In genomic region chr19:7217926-7218267, GRCm38 (mm10) we compare ENCODE assay signal across 8 mouse cellular contexts. TPM values are rescaled to one million over a fixed set of nuclear protein-coding genes. Genes with fewer than 3 reads are reported as not detected.
DNase-seq lines count a peak whose midpoint lies in the region; ATAC-seq and TF ChIP-seq lines count a peak whose summit lies in the region.

No protein-coding gene starts in this region.

- no peak overlapping the region for H3K27ac ChIP-seq in lung, postnatal 0 days (ENCODE audit: low read length)
- H3K27ac ChIP-seq in forebrain, embryonic 13.5 days: peak overlapping the region; percentile 67
- peak overlapping the region; percentile 67 for H3K27ac ChIP-seq in liver, embryonic 13.5 days
- no peak overlapping the region for H3K27ac ChIP-seq in stomach, embryonic 15.5 days

- no peaks in the 10 kb centered on the region; the same call in 1 of the 2 replicates for H3K36me3 ChIP-seq in lung, postnatal 0 days (ENCODE audit: insufficient read depth, low read length)
- peaks cover 30% of the 10 kb centered on the region for H3K36me3 ChIP-seq in forebrain, embryonic 13.5 days (ENCODE audit: poor library complexity, severe bottlenecking)
- H3K36me3 ChIP-seq in liver, embryonic 13.5 days: peaks cover 36% of the 10 kb centered on the region
- H3K36me3 ChIP-seq in stomach, embryonic 15.5 days: peaks cover 17% of the 10 kb centered on the region

- TF ChIP-seq EP300 in lung, postnatal 0 days (IDR thresholded peaks at IDR 0.05): no peak

- no peak for DNase-seq in lung, postnatal 0 days (ENCODE audit: low spot score)
- no peak for DNase-seq in lung, postnatal 10 days
- DNase-seq in liver, embryonic 13.5 days: no peak
- DNase-seq in gastrocnemius, adult 8-10 months (ENCODE audit: low spot score in 2 of 2): no peak
- DNase-seq in T-cell, adult 2 months (ENCODE audit: low spot score): no peak

- H3K4me2 ChIP-seq in lung, postnatal 0 days (replicated peaks; ENCODE audit: low read depth, low read length): peak overlapping the region; percentile 78
- peak overlapping the region; percentile 82 for H3K4me2 ChIP-seq in forebrain, embryonic 13.5 days
- H3K4me2 ChIP-seq in liver, embryonic 13.5 days: peak overlapping the region; percentile 88
- H3K4me2 ChIP-seq in stomach, embryonic 15.5 days: peak overlapping the region; percentile 51

- H3K4me3 ChIP-seq in lung, postnatal 0 days (ENCODE audit: low read depth, low read length): peak overlapping the region; percentile 90; the same call in 1 of the 2 replicates
- H3K4me3 ChIP-seq in forebrain, embryonic 13.5 days: peak overlapping the region; percentile 79
- peak overlapping the region; percentile 86 for H3K4me3 ChIP-seq in liver, embryonic 13.5 days (replicated peaks)
- peak overlapping the region; percentile 85 for H3K4me3 ChIP-seq in stomach, embryonic 15.5 days (replicated peaks)

- no peaks in the 10 kb centered on the region for H3K27me3 ChIP-seq in lung, postnatal 0 days (replicated peaks; ENCODE audit: insufficient read depth, low read length)
- H3K27me3 ChIP-seq in forebrain, embryonic 13.5 days: no peaks in the 10 kb centered on the region
- no peaks in the 10 kb centered on the region for H3K27me3 ChIP-seq in liver, embryonic 13.5 days
- H3K27me3 ChIP-seq in stomach, embryonic 15.5 days (replicated peaks): no peaks in the 10 kb centered on the region

- 8% methylated on average over 6 of the region's 6 CpGs for whole genome bisulfite sequencing in lung, postnatal 0 days
- WGBS in forebrain, embryonic 13.5 days: 7% methylated on average over 6 of the region's 6 CpGs
- 5% methylated on average over 6 of the region's 6 CpGs for WGBS in liver, embryonic 13.5 days (ENCODE audit: insufficient replicate concordance)
- 7% methylated on average over 6 of the region's 6 CpGs for WGBS in stomach, embryonic 15.5 days

- H3K4me1 ChIP-seq in lung, postnatal 0 days (ENCODE audit: insufficient read depth, low read depth, low read length): peaks cover 17% of the 10 kb centered on the region; the same call in 1 of the 2 replicates
- H3K4me1 ChIP-seq in forebrain, embryonic 13.5 days: peaks cover 34% of the 10 kb centered on the region
- peaks cover 41% of the 10 kb centered on the region for H3K4me1 ChIP-seq in liver, embryonic 13.5 days (replicated peaks)
- peaks cover 27% of the 10 kb centered on the region for H3K4me1 ChIP-seq in stomach, embryonic 15.5 days

- no peaks in the 10 kb centered on the region for H3K9me3 ChIP-seq in lung, postnatal 0 days (ENCODE audit: low read length)
- H3K9me3 ChIP-seq in forebrain, embryonic 13.5 days (replicated peaks): no peaks in the 10 kb centered on the region
- no peaks in the 10 kb centered on the region for H3K9me3 ChIP-seq in liver, embryonic 13.5 days (replicated peaks)
- no peaks in the 10 kb centered on the region for H3K9me3 ChIP-seq in stomach, embryonic 15.5 days

- TF ChIP-seq CTCF in lung, postnatal 0 days (IDR thresholded peaks at IDR 0.05): no peak

- H3K9ac ChIP-seq in lung, postnatal 0 days (replicated peaks; ENCODE audit: low read depth): no peak overlapping the region
- 0 out of 2 replicates have a peak overlapping the region, but pooled peaks have one; percentile 81 for H3K9ac ChIP-seq in forebrain, embryonic 13.5 days
- H3K9ac ChIP-seq in liver, embryonic 13.5 days: peak overlapping the region; percentile 70
- no peak overlapping the region for H3K9ac ChIP-seq in stomach, embryonic 15.5 days

- no peak for ATAC-seq in lung, postnatal 0 days
- peak; percentile 52; the same call in 1 of the 2 replicates for ATAC-seq in forebrain, embryonic 13.5 days
- ATAC-seq in liver, embryonic 13.5 days (ENCODE audit: low read depth): peak; percentile 27
- peak; percentile 0; the same call in 1 of the 2 replicates for ATAC-seq in stomach, embryonic 15.5 days (ENCODE audit: insufficient read depth, low FRiP score, low read depth)
- no peak for ATAC-seq in cerebellum, adult (ENCODE audit: insufficient number of reproducible peaks, low FRiP score, low TSS enrichment)

RNA-seq across cellular contexts. Expression of gene Cox8a, which starts 0.5 kb away (rescaled TPM):
- polyA plus RNA-seq in lung, postnatal 0 days (2015; fragmentation: Nextera tagmentation; extraction: Ambion mirVana): 889 and 976 TPM in 2 replicates
- 673 and 749 TPM in 2 replicates for polyA plus RNA-seq in forebrain, embryonic 13.5 days (2015; fragmentation: Nextera tagmentation; extraction: Ambion mirVana)
- polyA plus RNA-seq in liver, embryonic 13.5 days (2015; fragmentation: Nextera tagmentation; extraction: Ambion mirVana): 734 and 757 TPM in 2 replicates
- 988 and 1,377 TPM in 2 replicates for polyA plus RNA-seq in stomach, embryonic 15.5 days (2015; fragmentation: Nextera tagmentation; extraction: Ambion mirVana)
- total RNA-seq in gastrocnemius, adult 8-10 months (2022): 100 to 1,000 TPM in 1 of 4 experiments, 10 to 100 TPM in 3; 68.4 to 103 (median 82.9) TPM

RNA-seq across cellular contexts. Expression of gene Otub1, which starts 11.8 kb away (rescaled TPM):
- 107 and 119 TPM in 2 replicates for polyA plus RNA-seq in lung, postnatal 0 days (2015; fragmentation: Nextera tagmentation; extraction: Ambion mirVana)
- 242 and 249 TPM in 2 replicates for polyA plus RNA-seq in forebrain, embryonic 13.5 days (2015; fragmentation: Nextera tagmentation; extraction: Ambion mirVana)
- polyA plus RNA-seq in liver, embryonic 13.5 days (2015; fragmentation: Nextera tagmentation; extraction: Ambion mirVana): 68.9 and 69.3 TPM in 2 replicates
- 163 and 169 TPM in 2 replicates for polyA plus RNA-seq in stomach, embryonic 15.5 days (2015; fragmentation: Nextera tagmentation; extraction: Ambion mirVana)
- total RNA-seq in gastrocnemius, adult 8-10 months (2022): 10 to 100 TPM; 39.9 to 54.3 (median 43.5) TPM

RNA-seq across cellular contexts. Expression of gene Naa40, which starts 23.1 kb away (rescaled TPM):
- polyA plus RNA-seq in lung, postnatal 0 days (2015; fragmentation: Nextera tagmentation; extraction: Ambion mirVana): 16.6 and 17.7 TPM in 2 replicates
- polyA plus RNA-seq in forebrain, embryonic 13.5 days (2015; fragmentation: Nextera tagmentation; extraction: Ambion mirVana): 71.1 and 80.5 TPM in 2 replicates
- polyA plus RNA-seq in liver, embryonic 13.5 days (2015; fragmentation: Nextera tagmentation; extraction: Ambion mirVana): 28.8 and 36.9 TPM in 2 replicates
- polyA plus RNA-seq in stomach, embryonic 15.5 days (2015; fragmentation: Nextera tagmentation; extraction: Ambion mirVana): 47.0 and 51.6 TPM in 2 replicates
- total RNA-seq in gastrocnemius, adult 8-10 months (2022): 10 to 100 TPM in 3 of 4 experiments, 1 to 10 TPM in 1; 9.2 to 12.4 (median 11.2) TPM

RNA-seq across cellular contexts. Expression of gene Rcor2, which starts 49.2 kb away (rescaled TPM):
- 1.3 and 1.5 TPM in 2 replicates for polyA plus RNA-seq in lung, postnatal 0 days (2015; fragmentation: Nextera tagmentation; extraction: Ambion mirVana)
- polyA plus RNA-seq in forebrain, embryonic 13.5 days (2015; fragmentation: Nextera tagmentation; extraction: Ambion mirVana): 58.1 and 60.6 TPM in 2 replicates
- polyA plus RNA-seq in liver, embryonic 13.5 days (2015; fragmentation: Nextera tagmentation; extraction: Ambion mirVana): 1.4 and 1.8 TPM in 2 replicates
- polyA plus RNA-seq in stomach, embryonic 15.5 days (2015; fragmentation: Nextera tagmentation; extraction: Ambion mirVana): 13.4 and 15.0 TPM in 2 replicates
- 1 to 10 TPM; 1.8 to 4.2 (median 2.1) TPM for total RNA-seq in gastrocnemius, adult 8-10 months (2022)

Comparison
In these comparisons a context has a peak if more than half of its experiments do, and no peak if none do; other contexts are left out.
1. ATAC-seq: peak in forebrain, embryonic 13.5 days (single experiment), liver, embryonic 13.5 days (single experiment) and stomach, embryonic 15.5 days (single experiment); none in lung, postnatal 0 days (single experiment) and cerebellum, adult (single experiment).
2. H3K27ac ChIP-seq: peak in forebrain, embryonic 13.5 days (single experiment) and liver, embryonic 13.5 days (single experiment); none in lung, postnatal 0 days (single experiment) and stomach, embryonic 15.5 days (single experiment).
3. H3K9ac ChIP-seq: peak in forebrain, embryonic 13.5 days (single experiment) and liver, embryonic 13.5 days (single experiment); none in lung, postnatal 0 days (single experiment) and stomach, embryonic 15.5 days (single experiment).
4. Peak in every context shown above with its lines, with median percentiles within 50 percentile points of each other: H3K4me2 ChIP-seq and H3K4me3 ChIP-seq.